Mouse (Mus musculus) lung, embryonic 15.5 days (tissue): ENCODE measurements around the gene Gm10282. TPM values are rescaled to one million over a fixed set of nuclear protein-coding genes. Genes with fewer than 3 reads are reported as not detected.

Source experiments
- ATAC-seq: fragments of 200-750 bp; cut with Nextera tagmentation; 2 replicates; pipeline ENCODE4 v1.8.0; 2017; ENCODE audit warnings: moderate number of reproducible peaks, borderline replicate concordance; ENCODE audit not compliant: low FRiP score, low TSS enrichment; ENCODE audit errors: extremely low read depth
- H3K27ac ChIP-seq: fragments of 300-500 bp; sonication (generic); 2 replicates; pipeline ENCODE4 v1.5.1; 2015; ENCODE audit warnings: moderate library complexity, mild to moderate bottlenecking, inconsistent platforms
- H3K27me3 ChIP-seq: fragments of 300-500 bp; sonication (generic); 2 replicates; pipeline ENCODE4 v1.6.1; 2015; ENCODE audit warnings: inconsistent platforms
- H3K36me3 ChIP-seq: fragments of 300-500 bp; sonication (generic); 2 replicates; pipeline ENCODE4 v1.6.1; 2015; ENCODE audit warnings: inconsistent platforms
- H3K4me1 ChIP-seq: fragments of 300-500 bp; sonication (generic); 2 replicates; pipeline ENCODE4 v1.6.1; 2015; ENCODE audit warnings: inconsistent platforms
- H3K4me2 ChIP-seq: fragments of 300-500 bp; sonication (generic); 2 replicates; pipeline ENCODE4 v1.6.1; 2015; ENCODE audit warnings: inconsistent platforms, mild to moderate bottlenecking, moderate library complexity
- H3K4me3 ChIP-seq: fragments of 300-500 bp; sonication (generic); 2 replicates; pipeline ENCODE4 v1.5.1; 2015; ENCODE audit warnings: mild to moderate bottlenecking, inconsistent platforms
- H3K9ac ChIP-seq: fragments of 300-500 bp; sonication (generic); 2 replicates; pipeline ENCODE4 v1.6.1; 2015; ENCODE audit warnings: inconsistent platforms
- H3K9me3 ChIP-seq: fragments of 300-500 bp; sonication (generic); 2 replicates; pipeline ENCODE4 v1.6.1; 2016; ENCODE audit warnings: inconsistent platforms
- WGBS: fragments of 180-500 bp; shearing (Covaris S2); methylation state at CpG from one replicate; pipeline ENCODE4 v1.1.7; 2015; 5-methylcytosine and 5-hydroxymethylcytosine counted together
- polyA plus RNA-seq: library from polyadenylated mRNA; unstranded; fragments of >200 nt; fragmentation: Nextera tagmentation; extraction: Ambion mirVana; gene quantifications from 2 replicates; pipeline ENCODE4 v1.2.1, GENCODE M21; 2015

The Gm10282 gene
- polyA plus RNA-seq, 1 experiment from 2014 or later, result 33.8 TPM

DNA sequence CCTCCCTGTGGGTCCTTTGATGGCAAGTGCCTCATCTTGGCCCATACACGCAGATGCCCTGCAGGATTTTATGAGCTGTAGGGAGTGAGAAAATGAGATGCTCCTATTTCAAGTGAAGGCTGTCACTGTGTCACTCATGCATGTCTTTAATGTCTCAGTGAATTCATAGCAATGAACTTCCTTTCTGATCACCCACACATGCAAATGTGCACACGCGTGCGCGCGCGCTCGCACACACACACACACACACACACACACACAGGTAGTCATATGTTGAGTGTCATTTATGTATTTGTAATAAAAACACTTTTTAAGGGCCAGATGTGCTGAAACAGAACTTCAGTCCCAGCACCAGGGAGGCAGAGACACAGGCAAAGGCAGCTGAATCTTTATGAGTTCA, 38.0 kb downstream of the Gm10282 start:
- H3K27ac ChIP-seq, result no peak overlapping the region
- H3K9ac ChIP-seq, result no peak overlapping the region
- H3K27me3 ChIP-seq, result no peaks in the 10 kb centered on the region
- H3K4me2 ChIP-seq, result no peak overlapping the region
- WGBS, result 95% methylated on average over 8 of the region's 8 CpGs
- H3K36me3 ChIP-seq, result no peaks in the 10 kb centered on the region
- H3K4me3 ChIP-seq, result no peak overlapping the region
- H3K9me3 ChIP-seq, result no peaks in the 10 kb centered on the region
- H3K4me1 ChIP-seq, result no peaks in the 10 kb centered on the region
- no peak for ATAC-seq

DNA sequence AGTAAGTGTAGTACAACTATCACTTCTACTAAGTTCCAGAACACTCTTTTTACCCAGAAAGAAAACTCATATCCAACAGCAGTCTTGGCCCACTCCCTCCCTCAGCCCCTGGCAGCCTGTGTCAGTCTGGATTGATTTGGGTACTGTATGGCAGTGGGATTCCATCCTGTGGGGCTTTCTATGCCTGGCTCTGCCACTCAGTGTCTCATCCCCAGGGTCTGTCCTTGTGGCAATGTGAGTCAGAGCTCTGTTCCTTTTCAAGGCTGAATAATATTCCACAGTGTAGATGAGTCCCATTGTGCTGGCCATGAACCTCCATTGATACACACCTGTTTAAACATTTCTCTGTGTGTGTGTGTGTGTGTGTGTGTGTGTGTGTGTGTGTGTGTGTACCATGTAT, 38.4 kb downstream of the Gm10282 start:
- no peak overlapping the region for H3K27ac ChIP-seq
- ATAC-seq, result no peak
- no peaks in the 10 kb centered on the region for H3K9me3 ChIP-seq
- H3K27me3 ChIP-seq, result no peaks in the 10 kb centered on the region
- no peak overlapping the region for H3K4me3 ChIP-seq
- H3K36me3 ChIP-seq, result no peaks in the 10 kb centered on the region
- no peak overlapping the region for H3K4me2 ChIP-seq
- H3K9ac ChIP-seq, result no peak overlapping the region
- no peaks in the 10 kb centered on the region for H3K4me1 ChIP-seq

DNA sequence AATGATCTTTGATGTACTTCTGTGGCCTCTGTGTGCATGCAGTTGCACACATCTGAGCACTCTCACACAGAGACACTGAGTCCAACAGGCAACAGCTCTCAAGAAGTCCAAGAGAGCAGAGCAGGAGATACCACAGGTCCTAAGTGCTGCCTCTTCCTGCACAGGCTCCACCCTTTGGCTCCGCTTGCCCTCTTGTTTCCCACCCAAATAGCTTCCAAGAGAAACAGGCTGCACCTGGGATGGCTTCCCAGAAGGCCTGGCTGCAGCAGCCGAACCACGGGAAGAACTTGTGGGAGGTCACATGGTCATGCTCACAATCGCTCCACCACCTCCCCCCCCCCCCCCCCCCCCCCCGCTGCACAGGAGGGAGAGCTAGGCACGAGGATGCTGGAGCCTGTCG, 39.7 kb downstream of the Gm10282 start:
- Histone ChIP-seq H3K4me3 (no peak overlapping the region), H3K9ac (no peak overlapping the region), H3K4me1 (no peaks in the 10 kb centered on the region), H3K36me3 (no peaks in the 10 kb centered on the region), H3K4me2 (no peak overlapping the region), H3K9me3 (no peaks in the 10 kb centered on the region), H3K27ac (no peak overlapping the region), H3K27me3 (no peaks in the 10 kb centered on the region)
- ATAC-seq, result no peak
- WGBS, result 49% methylated on average over 5 of the region's 7 CpGs

DNA sequence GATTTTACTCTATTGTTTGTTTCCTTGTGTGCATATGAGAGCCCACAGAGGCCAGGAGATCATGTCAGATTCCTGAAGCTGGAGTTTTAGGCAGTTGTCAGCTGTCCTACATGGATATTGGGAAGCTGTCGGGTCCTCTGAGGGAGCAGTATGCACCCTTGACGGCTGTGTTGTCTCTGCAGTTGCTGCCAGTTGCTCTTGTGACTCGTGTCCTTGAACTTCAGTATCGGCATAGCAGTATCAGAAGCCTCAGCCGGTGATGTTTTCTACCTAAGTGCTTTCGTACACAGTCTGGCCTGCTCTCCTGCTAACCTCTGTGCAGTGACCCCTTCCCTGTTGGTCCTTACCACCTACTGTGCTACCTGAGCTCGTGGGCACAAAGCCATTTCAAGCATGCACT, 41.6 kb downstream of the Gm10282 start:
- Histone ChIP-seq H3K36me3 (no peaks in the 10 kb centered on the region), H3K9ac (no peak overlapping the region), H3K27ac (no peak overlapping the region), H3K4me3 (no peak overlapping the region), H3K27me3 (no peaks in the 10 kb centered on the region), H3K4me2 (no peak overlapping the region), H3K9me3 (no peaks in the 10 kb centered on the region), H3K4me1 (no peaks in the 10 kb centered on the region)
- 60% methylated on average over 7 of the region's 7 CpGs for WGBS
- ATAC-seq, result no peak

DNA sequence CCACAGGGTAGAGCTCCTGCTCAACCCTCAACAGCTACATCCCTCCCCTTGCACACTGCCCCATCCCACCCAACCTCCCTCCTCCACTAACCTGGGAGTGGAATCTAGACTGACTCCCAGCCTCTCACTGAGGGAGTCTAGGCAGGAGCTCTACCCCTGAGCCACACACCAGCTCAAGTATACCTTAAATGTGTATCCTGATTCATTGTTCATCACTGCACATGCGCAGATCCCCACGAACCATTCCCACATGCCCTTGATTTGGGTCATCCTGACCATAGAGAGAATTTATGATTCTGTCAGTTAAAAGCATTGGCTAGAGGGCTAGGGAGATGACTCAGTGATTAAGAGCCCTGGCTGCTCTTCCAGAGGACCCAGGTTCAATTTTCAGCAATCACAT, 42.3 kb downstream of the Gm10282 start:
- WGBS, result 88% methylated on average over 2 of the region's 2 CpGs
- Histone ChIP-seq H3K27ac (no peak overlapping the region), H3K9me3 (no peaks in the 10 kb centered on the region)

DNA sequence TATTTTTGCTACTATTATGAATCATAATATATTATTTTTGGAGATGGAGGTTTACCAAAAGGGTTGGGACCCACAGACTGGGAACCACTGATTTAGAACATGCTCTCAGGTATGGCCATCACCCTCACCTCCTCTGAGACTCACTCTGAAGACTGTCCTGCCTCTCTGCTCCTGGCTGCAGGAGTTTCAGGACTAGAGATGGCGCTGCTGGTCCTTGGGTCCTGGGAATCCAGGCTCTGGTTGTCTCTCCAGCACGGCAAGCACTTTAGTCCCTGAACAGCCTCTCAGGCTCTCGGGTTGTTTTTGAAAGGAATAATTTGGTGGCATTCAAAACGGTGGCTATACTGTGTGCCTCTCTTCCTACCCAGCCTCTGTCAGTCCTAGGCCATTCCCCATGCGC, 43.2 kb downstream of the Gm10282 start:
- Histone ChIP-seq H3K9ac (no peak overlapping the region), H3K4me2 (no peak overlapping the region), H3K4me1 (no peaks in the 10 kb centered on the region), H3K4me3 (no peak overlapping the region), H3K36me3 (no peaks in the 10 kb centered on the region), H3K27me3 (no peaks in the 10 kb centered on the region), H3K27ac (no peak overlapping the region), H3K9me3 (no peaks in the 10 kb centered on the region)
- no peak for ATAC-seq
- WGBS, result 39% methylated on average over 5 of the region's 5 CpGs

More for the DNA sequence above, 42.3 kb downstream of the Gm10282 start:
- Histone ChIP-seq H3K27me3 (no peaks in the 10 kb centered on the region), H3K4me1 (no peaks in the 10 kb centered on the region), H3K36me3 (no peaks in the 10 kb centered on the region), H3K9ac (no peak overlapping the region), H3K4me3 (no peak overlapping the region), H3K4me2 (no peak overlapping the region)
- no peak for ATAC-seq

DNA sequence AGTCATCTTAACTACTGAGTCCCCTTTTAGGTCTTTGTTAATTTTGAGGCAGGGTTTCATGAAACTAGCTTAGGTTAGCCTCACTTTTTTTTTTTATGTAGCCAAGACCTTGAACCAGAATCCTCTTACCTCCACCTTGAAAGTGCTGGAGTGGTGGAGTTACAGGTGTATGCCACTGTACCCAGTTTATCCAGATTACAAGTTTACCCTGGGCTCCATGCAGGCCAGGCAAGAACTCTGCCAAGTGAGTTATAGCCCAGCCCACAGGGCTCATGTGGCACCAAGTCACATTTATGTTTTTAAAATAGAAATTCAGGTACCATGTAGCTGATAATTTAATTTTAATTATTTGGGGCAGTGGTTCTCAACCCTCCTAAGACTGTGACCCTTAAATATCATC, 43.6 kb downstream of the Gm10282 start:
- H3K27ac ChIP-seq, result no peak overlapping the region
- no peaks in the 10 kb centered on the region for H3K36me3 ChIP-seq

DNA sequence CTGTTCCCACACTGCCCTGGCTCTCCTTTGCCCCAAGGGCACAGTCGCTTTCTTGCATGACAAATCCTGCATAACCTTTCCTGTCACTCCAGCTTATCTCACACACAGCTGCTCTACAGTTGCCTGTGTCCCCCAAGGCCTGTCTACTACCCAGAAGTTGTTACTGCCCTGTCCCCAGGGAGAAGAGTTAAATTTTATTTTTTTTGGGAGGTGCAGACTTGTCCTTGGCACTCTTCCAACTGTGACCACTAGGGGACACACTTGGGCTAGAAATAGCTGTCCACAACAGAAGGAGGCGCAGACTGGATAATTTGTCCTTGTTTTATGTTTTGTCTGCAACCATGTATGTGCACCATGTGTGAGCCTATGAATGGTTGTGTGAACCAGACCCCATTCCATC, 44.0 kb downstream of the Gm10282 start:
- Histone ChIP-seq H3K9ac (no peak overlapping the region), H3K27ac (no peak overlapping the region), H3K4me3 (no peak overlapping the region), H3K27me3 (no peaks in the 10 kb centered on the region), H3K9me3 (no peaks in the 10 kb centered on the region), H3K36me3 (no peaks in the 10 kb centered on the region), H3K4me2 (no peak overlapping the region), H3K4me1 (no peaks in the 10 kb centered on the region)
- 27% methylated on average over 2 of the region's 2 CpGs for WGBS
- no peak for ATAC-seq

More for the DNA sequence above, 43.6 kb downstream of the Gm10282 start:
- Histone ChIP-seq H3K4me2 (no peak overlapping the region), H3K4me3 (no peak overlapping the region), H3K9ac (no peak overlapping the region), H3K9me3 (no peaks in the 10 kb centered on the region), H3K4me1 (no peaks in the 10 kb centered on the region), H3K27me3 (no peaks in the 10 kb centered on the region)
- ATAC-seq, result no peak

DNA sequence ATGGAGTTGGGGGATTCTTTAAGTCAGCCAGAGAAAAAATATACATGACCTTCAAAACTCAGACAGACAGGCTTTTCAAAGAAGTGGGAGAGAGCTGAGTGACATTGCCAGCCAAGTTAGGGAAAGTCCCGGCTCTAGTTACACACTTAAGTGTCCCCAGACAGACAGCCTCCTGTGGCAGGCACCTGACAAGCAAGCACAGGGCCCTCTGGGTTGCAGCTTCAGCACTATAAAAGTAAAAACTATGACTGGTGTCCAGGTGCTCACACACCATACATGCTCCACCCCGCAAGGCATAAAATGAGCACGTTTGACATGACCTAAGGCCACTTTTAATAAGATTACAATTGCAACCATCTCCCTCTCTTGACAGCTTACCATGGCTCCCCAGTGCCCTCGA, 44.5 kb downstream of the Gm10282 start:
- H3K4me3 ChIP-seq, result no peak overlapping the region
- no peak for ATAC-seq
- no peak overlapping the region for H3K4me2 ChIP-seq
- no peaks in the 10 kb centered on the region for H3K4me1 ChIP-seq
- no peaks in the 10 kb centered on the region for H3K27me3 ChIP-seq
- no peak overlapping the region for H3K27ac ChIP-seq
- no peak overlapping the region for H3K9ac ChIP-seq
- no peaks in the 10 kb centered on the region for H3K9me3 ChIP-seq
- 53% methylated on average over 4 of the region's 4 CpGs for WGBS
- H3K36me3 ChIP-seq, result 0 out of 2 replicates have a peak, but pooled peaks cover 4% of the 10 kb centered on the region

DNA sequence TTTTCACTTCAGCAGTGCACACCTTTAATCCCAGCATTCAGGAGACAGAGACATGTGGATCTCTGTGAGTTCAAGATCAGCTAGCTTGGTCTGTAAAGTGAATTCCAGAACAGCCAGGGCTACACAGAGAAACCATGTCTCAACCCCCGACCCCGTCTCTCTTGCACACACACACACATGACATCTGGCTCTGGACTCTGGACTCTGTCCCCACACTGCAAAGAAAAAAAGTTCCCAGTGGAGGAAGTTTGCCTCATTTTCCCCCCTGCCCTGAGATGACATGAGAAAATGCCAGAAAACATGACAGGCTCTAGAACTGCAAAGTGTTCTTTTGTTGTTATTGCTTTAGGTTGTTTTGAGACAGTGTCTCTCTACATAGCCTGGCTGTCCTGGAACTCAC, 45.2 kb downstream of the Gm10282 start:
- Histone ChIP-seq H3K9me3 (no peaks in the 10 kb centered on the region), H3K27ac (no peak overlapping the region), H3K4me3 (no peak overlapping the region), H3K9ac (no peak overlapping the region), H3K4me2 (no peak overlapping the region), H3K36me3 (0 out of 2 replicates have a peak, but pooled peaks cover 8% of the 10 kb centered on the region), H3K4me1 (no peaks in the 10 kb centered on the region), H3K27me3 (no peaks in the 10 kb centered on the region)
- WGBS, result 77% methylated on average over 2 of the region's 2 CpGs
- ATAC-seq, result no peak

DNA sequence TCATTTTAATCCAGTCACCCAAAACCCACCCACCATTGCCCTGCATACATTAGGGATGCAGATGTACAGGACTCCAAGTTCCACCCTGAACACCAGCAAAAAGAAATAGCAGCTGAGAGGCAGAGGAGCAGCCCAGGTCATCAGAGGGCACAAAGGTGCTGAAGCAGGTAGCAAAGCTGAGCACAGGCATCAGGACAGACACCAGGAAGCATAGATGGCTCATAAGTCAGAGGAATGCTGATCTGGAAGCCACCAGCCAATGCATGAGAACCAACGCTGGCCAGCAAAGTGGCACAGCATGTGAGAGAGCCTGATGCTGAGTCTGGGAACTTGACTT, 47.2 kb downstream of the Gm10282 start:
- WGBS, result 88% methylated on average over 1 of the region's 1 CpGs
- Histone ChIP-seq H3K9me3 (no peaks in the 10 kb centered on the region), H3K36me3 (peaks cover 16% of the 10 kb centered on the region), H3K4me1 (no peaks in the 10 kb centered on the region), H3K4me2 (no peak overlapping the region), H3K27me3 (no peaks in the 10 kb centered on the region), H3K9ac (no peak overlapping the region), H3K4me3 (no peak overlapping the region), H3K27ac (no peak overlapping the region)
- no peak for ATAC-seq

DNA sequence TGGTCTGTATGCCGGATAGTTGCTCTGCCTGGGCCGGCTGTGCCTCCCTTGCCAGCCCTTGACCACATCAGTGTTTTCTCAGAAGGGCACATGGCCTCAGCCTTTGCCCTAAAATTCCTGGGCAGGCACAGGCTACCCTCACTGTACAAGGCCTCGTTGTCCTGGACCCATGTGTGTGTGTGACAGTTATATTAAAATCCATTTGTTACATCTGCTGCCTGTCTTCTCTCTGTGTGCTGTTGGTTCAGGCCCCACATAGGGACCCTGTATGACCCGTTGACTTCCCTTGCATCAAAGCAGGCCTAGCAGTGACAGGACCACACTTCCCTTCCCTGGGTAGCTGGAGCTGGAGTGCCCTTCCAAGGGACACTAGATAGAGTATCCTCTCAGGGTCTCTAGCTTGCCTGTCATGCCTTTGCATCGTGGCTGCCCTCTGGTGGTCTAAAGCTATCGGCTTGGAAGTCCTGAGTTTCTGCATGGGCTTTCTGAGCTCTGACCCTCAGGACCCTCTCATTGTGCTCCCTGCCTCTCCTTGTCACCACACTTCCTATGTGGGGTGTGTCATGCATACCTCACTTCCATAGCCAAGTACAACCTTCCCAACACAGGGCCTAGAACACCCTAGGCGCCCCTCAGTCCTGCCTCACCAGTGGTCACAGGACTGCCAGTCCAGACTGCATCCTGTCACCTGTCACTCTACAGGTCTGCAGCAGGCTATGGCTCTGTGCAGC, 47.7 kb downstream of the Gm10282 start:
- H3K9ac ChIP-seq, result no peak overlapping the region
- no peak for ATAC-seq
- no peak overlapping the region for H3K4me3 ChIP-seq
- no peaks in the 10 kb centered on the region for H3K9me3 ChIP-seq
- no peak overlapping the region for H3K4me2 ChIP-seq
- no peaks in the 10 kb centered on the region for H3K27me3 ChIP-seq
- H3K36me3 ChIP-seq, result peaks cover 16% of the 10 kb centered on the region
- 50% methylated on average over 7 of the region's 7 CpGs for WGBS
- no peaks in the 10 kb centered on the region for H3K4me1 ChIP-seq
- no peak overlapping the region for H3K27ac ChIP-seq
